Mouse (Mus musculus) embryonic fibroblast, embryonic 13.5 days (primary cell): ENCODE results near the gene Hnrnpf. TPM values are rescaled to one million over a fixed set of nuclear protein-coding genes. Genes with fewer than 3 reads are reported as not detected.
"Not testable (repeated sequence)": the region's sequence is repeated elsewhere in the genome, so short reads cannot be mapped to it uniquely, and the experiment has no call there.

Experiments
- H3K27ac ChIP-seq: 2 replicates; pipeline ENCODE4 v1.5.1; 2012; ENCODE audit warnings: low read length, control low read depth, inconsistent platforms; ENCODE audit not compliant: insufficient read depth
- H3K4me1 ChIP-seq: 2 replicates; pipeline ENCODE4 v1.6.1; 2011; ENCODE audit warnings: low read length; ENCODE audit not compliant: control insufficient read depth, insufficient read depth
- H3K4me3 ChIP-seq: 2 replicates; pipeline ENCODE4 v1.5.1; 2011; ENCODE audit warnings: mild to moderate bottlenecking, control low read depth, low read length; ENCODE audit not compliant: insufficient read depth
- CTCF ChIP-seq: IDR thresholded peaks from 2 replicates; pipeline ENCODE4 v1.5.1; 2011; ENCODE audit warnings: mild to moderate bottlenecking, control low read depth, low read length, moderate library complexity, borderline replicate concordance; ENCODE audit not compliant: insufficient read depth
- POLR2A ChIP-seq: IDR thresholded peaks from 2 replicates; pipeline ENCODE4 v1.6.1; 2011; ENCODE audit warnings: low read depth, mild to moderate bottlenecking, control low read depth, low read length, moderate library complexity
- polyA plus RNA-seq: library from polyadenylated mRNA; stranded (reverse); fragments of >200 nt; gene quantifications from 2 replicates; pipeline ENCODE4 v1.2.4, GENCODE M21; 2011; ENCODE audit warnings: low read depth; ENCODE audit not compliant: missing spikeins, insufficient read length

Hnrnpf gene
- 479 and 482 TPM in 2 replicates for polyA plus RNA-seq

DNA sequence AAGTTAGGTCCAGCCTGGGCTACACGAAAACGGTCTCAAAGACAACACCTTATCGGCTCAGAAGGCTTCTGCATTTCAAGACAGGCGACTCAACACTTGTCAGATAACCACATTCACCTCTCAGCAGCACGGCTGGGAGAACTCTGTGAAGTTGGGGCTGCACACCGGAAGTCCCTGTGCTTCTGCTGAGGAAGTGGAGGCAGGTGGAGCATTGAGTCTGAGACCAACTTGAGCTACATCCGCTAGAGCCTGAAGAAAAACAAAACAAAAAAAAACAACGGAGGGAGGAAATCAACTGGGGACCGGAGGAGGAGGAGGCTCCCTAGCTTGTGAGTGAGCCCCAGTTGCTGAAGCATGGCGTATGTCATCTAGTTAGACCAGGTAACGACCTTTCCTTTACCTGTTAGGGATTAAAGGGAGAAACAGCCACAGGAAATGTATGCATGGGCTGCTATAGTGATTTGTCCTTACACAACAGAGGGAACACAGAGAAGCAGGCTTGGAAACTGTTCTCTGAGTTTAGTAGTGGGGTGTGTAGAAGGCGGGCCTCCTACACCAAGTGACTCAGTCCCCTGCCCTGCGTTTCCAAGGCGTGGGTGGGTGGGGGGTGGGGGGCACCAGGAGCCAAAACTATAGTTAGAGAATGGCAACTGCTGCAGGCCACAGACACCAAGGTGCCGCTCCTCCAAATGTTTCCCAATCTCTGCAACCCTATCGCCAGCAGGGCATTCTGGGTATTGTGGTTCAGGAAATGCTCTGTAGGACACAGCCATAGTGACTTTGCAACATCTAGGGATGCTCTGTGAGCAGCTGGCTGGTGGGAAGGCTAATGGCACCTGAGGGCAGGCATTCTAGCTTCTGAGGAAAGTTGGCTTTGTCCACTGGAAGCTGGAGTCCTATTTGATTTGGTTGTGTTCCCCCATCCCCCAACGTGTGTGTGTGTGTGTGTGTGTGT is at the start of gene Hnrnpf:
Gene Hnrnpf (plus strand): TSS at position 199 of the 955 bp plus-strand sequence.
- TF ChIP-seq POLR2A (0 out of 2 replicates have a peak, but pooled peaks have one; percentile 9), CTCF (no peak)
- H3K27ac ChIP-seq = no peak within 1 kb of the TSS
- no peak within 1 kb of the TSS for H3K4me3 ChIP-seq
- H3K4me1 ChIP-seq = 0 out of 2 replicates have a peak, but pooled peaks cover 3% of the 10 kb centered on the region

DNA sequence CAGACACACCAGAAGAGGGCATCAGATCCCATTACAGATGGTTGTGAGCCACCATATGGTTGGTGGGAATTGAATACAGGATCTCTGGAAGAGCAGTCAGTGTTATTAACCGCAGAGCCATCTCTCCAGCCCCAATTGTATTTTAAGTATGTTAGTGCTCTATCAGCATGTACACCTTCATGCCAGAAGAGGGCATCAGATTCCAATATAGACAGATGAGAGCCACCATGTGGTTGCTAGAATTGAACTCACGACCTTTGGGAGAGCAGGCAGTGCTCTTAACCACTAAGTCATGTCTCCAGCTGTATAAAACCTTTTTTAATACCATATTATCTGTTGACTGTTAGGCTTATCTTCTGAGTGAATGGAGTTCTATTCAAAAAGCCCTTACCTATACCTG is 48.4 kb upstream of the Hnrnpf start:
- Histone ChIP-seq H3K27ac (no peak overlapping the region), H3K4me1 (no peaks in the 10 kb centered on the region), H3K4me3 (no peak overlapping the region)
- TF ChIP-seq POLR2A (no peak), CTCF (no peak)

DNA sequence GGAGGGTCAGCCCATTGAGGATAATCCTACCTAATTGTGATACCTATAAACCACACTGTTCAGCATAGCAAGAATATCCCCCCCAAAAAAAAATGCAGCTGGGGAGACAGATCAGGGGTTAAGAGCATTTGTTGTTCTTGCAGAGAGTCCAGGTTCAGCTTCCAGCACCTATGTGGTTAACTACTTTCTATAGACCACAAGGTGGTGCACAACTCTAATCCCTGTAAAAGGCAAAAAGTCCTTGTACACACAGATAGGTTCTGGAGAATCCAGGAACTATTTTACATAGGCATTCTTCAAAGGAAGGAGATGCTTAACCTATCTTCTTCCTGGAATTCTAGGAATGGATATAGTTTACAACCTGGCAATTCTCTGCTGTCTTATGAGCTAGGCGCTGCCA is 42.1 kb upstream of the Hnrnpf start:
- H3K27ac ChIP-seq = no peak overlapping the region
- no peaks in the 10 kb centered on the region for H3K4me1 ChIP-seq
- no peak overlapping the region for H3K4me3 ChIP-seq
- no peak for TF ChIP-seq CTCF
- no peak for TF ChIP-seq POLR2A

DNA sequence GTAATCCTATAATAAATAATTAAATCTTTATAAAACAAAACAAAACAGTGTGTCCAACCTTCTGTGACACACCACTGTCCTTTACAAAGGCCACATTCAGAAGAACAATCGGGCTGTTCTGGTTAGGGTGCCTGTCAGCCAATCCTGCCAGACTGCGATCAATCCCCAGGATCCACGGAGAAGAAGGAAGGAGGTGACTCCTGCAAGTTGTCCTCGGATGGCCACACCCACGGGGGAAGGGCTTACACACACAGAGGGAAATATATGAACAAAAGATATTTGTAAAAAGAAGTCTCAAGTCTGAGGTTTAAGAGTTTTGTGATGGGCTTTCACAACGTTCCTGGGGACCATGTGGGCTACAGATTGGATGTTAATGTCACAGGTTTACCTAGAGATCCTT is 38.3 kb upstream of the Hnrnpf start, which contains the start of gene Zfp239:
Gene Zfp239 (plus strand): TSS at position 253 of the 400 bp plus-strand sequence.
- Histone ChIP-seq H3K27ac (no peak within 1 kb of the TSS), H3K4me1 (no peaks in the 10 kb centered on the region), H3K4me3 (peak within 1 kb of the TSS; percentile 90)
- no peak for TF ChIP-seq POLR2A
- TF ChIP-seq CTCF = no peak

DNA sequence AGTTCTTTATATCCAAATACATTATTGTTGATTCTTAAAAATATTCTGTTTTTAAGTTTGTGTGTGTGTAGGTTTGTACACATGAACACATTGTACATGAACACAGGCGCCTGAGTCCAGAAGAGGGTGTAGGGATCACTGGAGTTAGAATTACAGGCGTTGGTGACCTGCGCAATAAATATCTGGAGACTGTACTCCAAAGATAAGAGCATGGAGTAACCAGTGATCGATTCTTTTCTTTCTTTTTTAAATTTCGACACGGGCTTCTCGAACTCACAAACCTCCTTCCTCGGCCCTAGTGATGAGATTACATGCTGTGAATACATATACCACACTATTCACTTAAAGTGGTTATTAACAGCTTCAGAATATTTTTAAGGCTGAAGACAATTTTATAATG is 37.7 kb upstream of the Hnrnpf start:
- TF ChIP-seq CTCF (no peak), POLR2A (no peak)
- no peak overlapping the region for H3K4me3 ChIP-seq
- no peaks in the 10 kb centered on the region for H3K4me1 ChIP-seq
- H3K27ac ChIP-seq = no peak overlapping the region

DNA sequence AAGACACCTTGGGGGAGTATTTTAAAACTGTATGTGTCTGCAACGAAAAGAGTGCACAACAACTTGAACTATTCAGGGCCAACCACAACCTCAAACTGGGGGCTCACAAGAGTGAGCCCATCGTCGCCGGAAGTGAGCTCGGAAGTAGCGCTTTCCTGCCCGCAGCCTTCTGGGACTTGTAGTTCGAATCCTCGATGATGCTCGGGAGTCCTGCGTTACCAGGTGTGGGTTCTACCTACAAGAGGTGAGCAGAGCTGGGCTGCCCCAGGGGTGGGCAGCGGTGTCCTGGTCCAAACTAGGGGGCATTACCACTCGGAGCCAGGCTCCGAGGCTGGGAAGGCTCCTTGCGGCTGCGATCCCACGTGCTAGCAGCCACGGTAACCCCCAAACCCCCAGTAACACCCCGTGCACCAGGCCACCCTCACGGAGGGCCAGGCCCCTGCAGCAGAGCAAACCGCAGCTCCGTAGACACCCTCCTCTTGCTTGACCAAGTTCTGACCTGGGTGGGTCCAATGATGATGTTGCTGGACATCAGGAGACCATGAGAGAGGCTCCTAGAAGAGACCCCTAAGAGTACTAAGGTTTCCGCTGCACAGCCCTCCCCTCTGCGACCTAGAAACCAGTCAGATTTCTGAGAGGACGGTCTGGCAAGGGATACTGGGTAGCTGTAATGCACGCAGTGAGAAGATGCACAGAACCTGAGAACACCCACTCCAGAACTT is 37.1 kb upstream of the Hnrnpf start:
- H3K4me1 ChIP-seq = no peaks in the 10 kb centered on the region

DNA sequence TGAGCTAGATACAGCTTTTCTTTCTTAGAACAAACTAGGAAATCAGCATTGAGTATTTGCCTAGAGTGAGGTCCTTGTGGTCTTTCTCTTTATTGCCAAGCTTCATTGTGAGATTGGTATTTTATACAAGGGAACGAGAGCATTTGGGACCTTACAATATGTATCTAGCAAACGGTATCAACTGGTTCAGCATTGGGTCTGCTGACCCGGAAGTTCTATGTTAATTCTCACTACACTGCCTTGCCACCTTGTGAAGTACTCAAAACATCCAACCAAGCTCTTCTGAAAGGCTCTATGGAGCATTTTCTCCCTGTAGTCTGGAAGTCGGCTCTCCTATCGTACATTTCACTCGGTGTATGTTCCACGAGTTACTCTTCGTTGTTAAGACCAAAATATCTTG is 36.4 kb upstream of the Hnrnpf start:
- TF ChIP-seq POLR2A (no peak), CTCF (no peak)
- H3K4me3 ChIP-seq = peak overlapping the region; percentile 90
- no peak overlapping the region for H3K27ac ChIP-seq
- H3K4me1 ChIP-seq = no peaks in the 10 kb centered on the region

More for the DNA sequence above, 37.1 kb upstream of the Hnrnpf start:
- no peak for TF ChIP-seq CTCF
- TF ChIP-seq POLR2A = peak; percentile 43
- Histone ChIP-seq H3K27ac (no peak overlapping the region), H3K4me3 (peak overlapping the region; percentile 90)

DNA sequence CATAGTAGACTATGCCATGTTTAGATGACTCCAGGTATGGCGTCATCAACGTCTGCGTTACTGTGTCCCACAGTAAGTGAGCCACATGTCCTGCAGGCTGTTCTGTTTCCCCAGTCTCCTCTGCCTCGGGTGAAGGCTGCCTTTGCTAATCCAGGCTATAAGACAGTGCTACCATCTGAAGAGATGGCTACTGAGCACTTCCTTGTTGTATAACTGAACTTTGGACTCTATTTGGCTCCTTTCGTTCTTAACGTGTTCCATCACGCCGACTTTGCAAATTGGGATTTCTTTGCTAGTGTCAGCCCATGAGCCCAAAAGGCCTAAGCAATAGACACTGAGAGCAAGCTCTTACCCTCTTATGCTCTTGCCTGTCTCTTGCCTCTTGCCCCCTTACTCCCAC is 31.9 kb upstream of the Hnrnpf start:
- no peak overlapping the region for H3K27ac ChIP-seq
- TF ChIP-seq CTCF = no peak
- TF ChIP-seq POLR2A = no peak
- no peak overlapping the region for H3K4me3 ChIP-seq
- no peaks in the 10 kb centered on the region for H3K4me1 ChIP-seq

DNA sequence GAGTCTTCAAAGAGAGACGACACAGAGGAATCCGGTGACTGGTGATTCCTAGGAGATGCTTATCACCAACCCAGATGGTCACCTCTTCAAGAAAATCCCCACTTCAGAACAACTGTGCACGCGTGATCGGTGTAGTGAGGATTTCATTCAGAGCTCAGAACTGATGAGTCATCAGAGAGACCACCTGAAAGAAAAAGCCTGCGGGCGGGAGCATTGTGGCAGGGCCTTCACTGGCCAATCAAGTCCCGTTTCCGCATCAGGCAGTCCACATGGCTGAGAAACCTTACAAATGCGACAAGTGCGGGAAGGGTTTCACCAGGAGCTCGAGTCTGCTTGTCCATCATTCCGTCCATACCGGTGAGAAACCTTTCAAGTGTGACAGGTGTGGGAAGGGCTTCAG is 29.1 kb upstream of the Hnrnpf start:
- Histone ChIP-seq H3K4me3 (no peak overlapping the region), H3K4me1 (no peaks in the 10 kb centered on the region), H3K27ac (no peak overlapping the region)
- TF ChIP-seq POLR2A (no peak), CTCF (no peak)

DNA sequence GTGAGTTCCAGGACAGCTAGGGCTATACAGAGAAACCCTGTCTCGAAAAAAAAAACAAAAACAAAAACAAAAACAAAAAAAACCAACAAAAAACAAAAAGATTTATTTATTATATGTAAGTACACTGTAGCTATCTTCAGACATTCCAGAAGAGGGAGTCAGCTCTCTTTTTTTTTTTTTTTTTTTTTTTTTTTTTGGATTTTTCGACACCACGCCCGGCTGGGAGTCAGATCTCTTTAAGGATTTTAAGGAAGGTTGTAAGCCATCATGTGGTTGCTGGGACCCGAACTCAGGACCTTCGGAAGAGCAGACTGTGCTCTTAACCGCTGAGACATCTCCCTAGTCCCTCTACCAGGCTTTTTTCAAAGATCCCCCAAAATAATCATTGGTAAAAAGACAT is 26.7 kb upstream of the Hnrnpf start:
- not testable (repeated sequence) for H3K4me3 ChIP-seq, H3K4me1 ChIP-seq, H3K27ac ChIP-seq
